Mouse (Mus musculus): Measurements from ENCODE around the gene Ephb2. TPM values are rescaled to one million over a fixed set of nuclear protein-coding genes. Genes with fewer than 3 reads are reported as not detected.

Gene Ephb2
- total RNA-seq, 2 experiments from 2014 or later = 8.5 to 12.4 TPM

DNA sequence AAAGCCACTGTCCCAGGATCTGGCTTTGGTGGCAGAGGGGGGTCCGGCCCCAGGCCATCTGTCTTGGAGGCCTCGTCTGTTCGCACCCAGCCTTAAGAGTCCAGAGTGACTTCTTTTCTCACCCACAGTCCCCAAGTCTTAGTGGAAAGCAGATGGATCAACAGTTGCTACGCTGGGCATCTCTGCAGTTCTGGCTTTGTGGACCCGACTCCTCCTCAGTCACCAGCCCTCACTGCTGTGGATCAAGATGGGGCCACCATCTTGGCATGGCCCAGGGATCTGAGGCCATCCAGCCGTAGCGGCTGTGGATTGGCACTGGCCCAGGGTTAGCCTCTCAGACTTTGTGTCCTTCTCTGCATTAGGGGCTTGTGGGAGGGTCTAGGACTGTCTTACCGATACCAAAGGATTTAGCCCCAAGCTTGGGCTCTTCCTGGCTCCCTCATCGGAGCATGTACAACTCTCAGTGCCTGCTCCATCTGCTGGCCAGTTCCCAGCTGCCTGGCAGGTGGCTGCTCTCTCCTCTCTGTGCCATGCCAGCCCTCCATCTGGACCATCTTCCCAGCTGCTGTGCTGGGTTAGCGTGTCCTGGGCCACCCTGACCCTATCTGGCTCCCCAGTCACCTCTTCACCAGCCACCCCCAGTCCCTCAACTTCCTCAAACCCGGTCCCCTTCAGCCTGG is 137.2 kb downstream of the Ephb2 start:
- DNase-seq = no peak

- no peak for DNase-seq
Observed at GRCm38 (mm10) chr4:136697325-136697724, 138.5 kb downstream of the Ephb2 start.

DNA sequence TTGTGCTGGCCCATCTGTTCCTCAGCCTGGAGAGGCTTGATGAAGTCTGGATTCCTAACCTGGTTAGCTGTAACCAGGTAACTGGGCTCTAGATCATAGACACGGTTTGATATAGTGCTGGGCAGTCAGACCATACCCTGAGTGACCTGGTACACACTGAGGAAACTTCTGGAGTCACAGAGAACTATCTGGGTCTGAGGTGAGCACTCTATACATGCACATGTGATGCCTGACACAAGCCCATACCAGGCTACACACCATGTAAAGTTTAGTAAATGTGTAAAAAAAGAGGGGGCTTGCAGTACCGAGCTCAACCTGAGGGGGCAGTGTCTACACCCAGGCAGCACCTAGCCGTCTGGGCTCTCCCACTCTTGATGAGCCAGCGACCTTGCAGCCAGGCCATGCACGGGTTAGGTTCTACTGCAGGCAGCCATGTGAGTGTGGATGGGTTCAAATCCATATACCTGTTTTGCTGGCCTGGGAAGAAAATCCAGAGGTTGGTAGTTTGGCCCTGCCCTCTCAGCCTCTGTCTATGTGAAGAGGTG is 139.3 kb downstream of the Ephb2 start:
- peak; percentile 74 for DNase-seq

- DNase-seq = peak; percentile 41
Observed at GRCm38 (mm10) chr4:136695696-136696095, 140.1 kb downstream of the Ephb2 start.

DNA sequence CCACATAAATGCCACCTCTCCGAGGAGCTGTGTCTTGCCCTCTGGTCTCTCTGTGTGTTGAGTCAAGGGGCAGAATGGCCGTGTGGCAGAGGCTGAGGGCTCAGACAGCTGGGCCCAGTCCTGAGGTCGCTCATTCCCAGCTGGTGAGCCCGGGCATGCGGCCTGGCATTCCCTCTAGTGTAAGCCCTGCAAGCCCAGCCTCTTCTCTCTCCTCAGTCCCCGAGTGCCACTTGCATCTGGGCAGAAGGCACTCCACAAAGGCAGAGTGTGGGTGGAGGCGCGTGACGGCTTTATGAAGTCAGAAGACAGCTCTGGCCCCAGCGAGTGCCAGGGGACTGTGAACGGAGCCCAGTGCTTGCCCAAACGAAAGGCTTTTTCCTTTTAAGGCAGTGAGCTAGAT is 145.8 kb downstream of the Ephb2 start:
- no peak for DNase-seq

GRCm38 (mm10) chr4:136688113-136688512 is 147.7 kb downstream of the Ephb2 start:
- no peak for DNase-seq

DNA sequence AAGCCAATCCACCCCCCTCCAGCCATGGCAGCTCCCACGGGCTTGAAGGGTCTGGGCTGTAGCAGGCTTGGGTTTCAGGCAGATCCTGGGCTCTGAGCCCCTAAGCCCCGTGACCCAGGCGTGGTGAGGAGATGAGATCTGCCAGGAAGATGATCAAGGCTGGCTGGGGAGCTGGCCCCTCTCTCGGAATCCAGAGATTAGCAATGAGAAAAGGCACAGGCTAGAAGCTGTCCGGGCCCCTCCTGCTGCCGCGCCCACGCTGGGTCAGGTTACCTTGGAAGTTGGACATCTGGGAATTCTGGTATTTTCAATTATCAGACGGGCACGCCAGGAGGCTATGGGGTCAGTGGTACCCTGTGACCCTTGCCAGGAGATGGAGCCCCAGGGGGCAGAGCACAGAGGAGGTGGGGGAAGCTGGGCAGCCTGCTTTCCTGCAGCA is 150.3 kb downstream of the Ephb2 start:
- no peak for DNase-seq

DNA sequence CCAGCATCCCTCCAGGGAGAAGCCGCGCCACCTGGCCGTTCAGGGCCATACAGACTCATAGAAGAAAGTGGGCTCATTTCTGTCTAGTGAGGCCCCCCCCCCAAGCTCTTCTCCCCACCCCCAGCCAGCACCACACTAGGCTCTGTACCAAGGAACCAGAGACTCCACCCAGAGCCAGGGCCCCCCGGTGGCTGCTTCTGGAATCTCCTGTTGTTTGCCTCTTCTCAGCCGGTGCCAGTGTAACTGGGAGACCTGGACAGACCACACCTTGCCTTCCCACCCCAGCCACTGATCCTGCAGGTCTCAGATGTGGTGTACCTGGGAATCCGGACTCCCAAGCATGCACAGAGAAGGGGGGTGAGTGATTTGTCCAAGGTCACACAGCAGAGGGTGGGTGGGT is 151.3 kb downstream of the Ephb2 start:
- DNase-seq = peak; percentile 51

DNA sequence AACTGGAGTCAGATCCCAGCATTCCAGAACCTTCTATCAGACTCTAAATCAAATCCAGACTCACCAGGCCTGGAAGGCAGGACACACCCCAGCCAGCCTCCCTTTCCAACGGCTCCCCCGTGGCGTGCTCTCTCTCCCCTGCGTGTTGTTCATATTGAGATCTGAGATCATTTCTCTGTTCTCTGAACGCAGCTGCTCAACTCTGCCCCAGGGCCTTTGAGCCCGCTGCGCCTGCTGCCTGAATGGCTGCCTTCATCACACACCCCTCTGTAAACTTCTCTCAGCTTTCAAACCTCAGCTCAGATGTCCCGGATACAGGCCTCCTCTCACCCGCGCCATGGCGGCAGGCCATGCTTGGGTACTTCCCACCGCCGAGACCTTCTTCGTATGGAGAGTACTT is 155.1 kb downstream of the Ephb2 start:
- no peak for DNase-seq

DNA sequence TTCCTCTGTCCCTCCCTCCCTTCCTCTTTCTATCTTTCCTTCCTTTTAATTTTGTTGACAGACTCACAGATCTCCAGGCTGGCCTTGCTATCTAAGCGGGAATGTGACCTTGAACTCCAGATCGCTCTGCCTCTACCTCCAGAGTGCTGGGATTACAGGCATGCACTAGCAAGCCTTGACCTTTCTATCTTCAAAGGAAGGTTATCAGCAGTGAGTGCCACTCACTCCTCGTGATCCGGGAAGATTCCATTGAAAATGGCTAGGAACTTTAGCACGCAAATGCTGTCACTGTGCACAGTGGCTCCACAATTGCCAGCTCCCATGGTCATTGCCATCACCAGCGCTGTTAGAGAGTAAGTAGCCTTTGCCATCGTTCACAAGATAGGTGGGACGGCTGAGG is 156.6 kb downstream of the Ephb2 start:
- peak; percentile 25 for DNase-seq

DNA sequence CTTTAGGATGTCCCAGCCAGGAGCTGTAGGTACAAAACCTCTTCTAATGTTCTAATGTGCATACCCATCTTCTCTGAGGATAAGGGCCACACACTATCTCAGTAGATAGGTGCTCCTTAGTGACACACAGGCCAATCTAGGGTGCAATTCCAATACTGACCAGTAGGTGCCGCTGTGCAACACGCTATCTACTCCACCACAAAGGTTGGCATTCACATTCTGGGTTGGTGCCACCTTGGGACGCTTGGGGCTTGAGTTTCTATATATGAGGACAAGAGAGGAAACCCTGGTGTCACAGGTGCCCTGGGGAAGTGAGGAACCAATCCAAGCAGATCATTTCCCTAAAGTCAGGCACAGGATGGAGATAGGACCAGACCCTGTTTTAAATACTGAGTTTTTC is 157.3 kb downstream of the Ephb2 start:
- peak; percentile 92 for DNase-seq

DNA sequence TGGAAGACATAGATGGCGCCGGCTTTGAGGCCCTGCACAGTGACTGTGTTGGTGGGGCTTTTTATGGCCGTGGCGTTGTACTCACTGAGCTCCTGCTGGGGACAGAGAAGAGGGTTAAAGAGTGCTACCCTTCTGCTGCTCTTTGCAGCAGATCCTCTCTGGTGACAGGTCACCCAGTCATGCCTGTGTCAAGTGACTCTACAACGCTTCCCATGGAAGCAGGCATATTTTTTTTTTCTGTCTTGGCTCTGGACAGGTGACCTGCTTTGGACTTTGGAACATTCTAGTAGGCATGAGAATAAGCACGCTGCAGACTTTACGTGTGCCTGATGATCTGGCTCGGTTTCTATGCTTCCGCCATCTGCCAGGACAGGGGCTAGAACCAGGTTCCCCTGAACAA is 160.3 kb downstream of the Ephb2 start:
- no peak for DNase-seq

DNA sequence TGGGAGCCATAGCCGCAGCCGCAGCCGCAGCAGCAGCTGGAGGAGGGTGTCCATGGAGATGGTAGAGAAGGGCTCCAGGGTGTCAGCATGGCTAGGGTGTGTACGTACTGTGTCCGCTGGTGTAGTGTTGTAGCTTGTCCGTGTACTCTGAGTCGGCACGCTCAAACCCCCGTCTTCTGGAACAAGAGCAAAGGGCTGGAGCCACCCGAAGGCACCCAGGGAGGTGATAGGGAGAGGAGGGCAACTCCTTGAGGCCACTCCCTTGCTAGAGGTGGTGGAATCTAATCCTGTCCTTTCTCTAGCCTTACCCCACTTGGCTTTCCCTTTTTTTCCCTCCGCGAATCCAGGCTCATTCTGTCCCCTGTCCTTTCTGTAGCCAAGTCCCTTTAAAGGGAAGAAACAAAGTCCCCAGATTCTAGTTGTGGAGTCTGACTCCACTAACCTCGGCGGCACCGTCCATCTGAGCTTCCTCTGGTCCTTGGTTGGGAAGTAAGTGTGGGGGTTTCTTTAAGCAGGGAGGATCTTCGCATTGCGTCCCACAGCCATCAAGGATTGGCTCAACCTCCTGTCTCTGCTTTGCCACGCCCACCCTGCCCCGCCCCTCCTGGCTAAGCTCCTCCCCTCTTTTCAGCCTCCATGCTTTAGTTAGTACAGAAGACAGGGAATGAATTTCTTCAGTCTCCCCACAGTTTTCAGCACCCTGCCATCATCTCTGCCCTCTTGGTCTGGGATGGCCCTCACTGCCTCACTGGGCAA is 163.3 kb downstream of the Ephb2 start:
- DNase-seq = no peak

GRCm38 (mm10) chr4:136667757-136668156 is 168.0 kb downstream of the Ephb2 start:
- DNase-seq = no peak

- DNase-seq = no peak
Observed at GRCm38 (mm10) chr4:136666002-136666401, 169.8 kb downstream of the Ephb2 start.

GRCm38 (mm10) chr4:136665068-136665467 is 170.7 kb downstream of the Ephb2 start:
- DNase-seq = no peak

DNA sequence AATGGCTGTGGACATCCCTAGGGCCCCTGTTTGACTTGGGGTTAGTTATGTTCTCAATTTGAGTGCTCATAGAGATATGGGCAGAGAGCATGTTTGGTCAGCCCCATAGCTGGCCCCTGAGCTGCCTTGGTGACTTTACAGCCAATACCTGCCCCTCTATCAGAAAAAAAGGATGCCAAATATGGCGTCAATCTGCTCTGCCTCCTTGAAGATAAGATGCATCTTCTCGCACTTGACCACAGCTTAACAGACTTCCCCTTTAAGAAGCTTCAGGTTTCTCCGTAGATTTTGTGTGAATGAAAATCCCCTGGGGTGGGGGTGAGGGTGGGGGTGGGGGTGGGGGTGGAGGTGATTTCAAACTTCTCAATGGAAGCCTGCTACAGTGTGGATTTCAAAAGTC is 177.9 kb downstream of the Ephb2 start:
- no peak for DNase-seq

GRCm38 (mm10) chr4:136653692-136654234 is 182.0 kb downstream of the Ephb2 start:
- DNase-seq = no peak

GRCm38 (mm10) chr4:136653019-136653418 is 182.8 kb downstream of the Ephb2 start:
- DNase-seq = no peak

GRCm38 (mm10) chr4:136652528-136652910 is 183.3 kb downstream of the Ephb2 start:
- DNase-seq = no peak

GRCm38 (mm10) chr4:136651882-136652527 is 183.8 kb downstream of the Ephb2 start:
- no peak for DNase-seq

- peak; percentile 28 for DNase-seq
Observed at GRCm38 (mm10) chr4:136651357-136651811, 184.4 kb downstream of the Ephb2 start.

GRCm38 (mm10) chr4:136650261-136650660 is 185.5 kb downstream of the Ephb2 start:
- DNase-seq = no peak

Measured in adrenal gland, postnatal 10 days (tissue).